8 mouse cellular contexts compared by ENCODE assay signal in the genomic region with DNA sequence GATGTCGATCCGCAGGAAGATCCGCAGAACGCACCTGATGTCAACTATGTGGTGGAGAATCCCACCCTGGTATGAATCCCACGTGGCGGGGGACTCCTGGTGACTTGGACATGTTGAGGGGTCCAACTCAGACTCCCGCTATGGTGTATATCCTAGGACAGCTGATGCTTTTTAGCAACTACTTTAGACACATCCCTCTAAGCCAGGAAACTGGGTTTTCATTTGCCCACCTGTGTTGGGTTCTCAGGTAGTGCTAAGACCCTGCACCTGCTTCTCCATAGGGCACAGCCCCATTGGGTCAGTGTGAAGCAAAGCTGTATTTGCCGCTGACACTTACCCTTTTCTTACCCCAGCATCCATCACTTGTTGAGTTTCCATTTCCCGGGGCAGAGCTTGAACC. TPM values are rescaled to one million over a fixed set of nuclear protein-coding genes. Genes with fewer than 3 reads are reported as not detected.
DNase-seq lines count a peak whose midpoint lies in the region; ATAC-seq and TF ChIP-seq lines count a peak whose summit lies in the region.

No protein-coding gene starts in this region.

- TF ChIP-seq POLR2A in CH12.LX (IDR thresholded peaks at IDR 0.05; ENCODE audit: low read depth, low read length): no peak

- peaks cover 59% of the 10 kb centered on the region for H3K36me3 ChIP-seq in heart, embryonic 10.5 days
- peaks cover 54 to 72% of the 10 kb centered on the region in 2 experiments for H3K36me3 ChIP-seq in CH12.LX (replicated peaks in 1 of 2; ENCODE audit: control insufficient read depth in 1 of 2, insufficient read depth in 1 of 2, low read length in 1 of 2)
- H3K36me3 ChIP-seq in forebrain, embryonic 14.5 days (ENCODE audit: control insufficient read depth, insufficient read depth, low read length): peaks cover 62% of the 10 kb centered on the region
- peaks cover 61% of the 10 kb centered on the region for H3K36me3 ChIP-seq in liver, embryonic 13.5 days

- intact Hi-C loops in heart, postnatal 25 days (cut with DNase I): no loop called here
- intact Hi-C loops in left cerebral cortex, postnatal 14 days (cut with DNase I): no loop called here

- no peaks in the 10 kb centered on the region for H3K9me3 ChIP-seq in heart, embryonic 10.5 days
- no peaks in the 10 kb centered on the region for H3K9me3 ChIP-seq in CH12.LX (replicated peaks; ENCODE audit: low read length)
- no peaks in the 10 kb centered on the region for H3K9me3 ChIP-seq in forebrain, embryonic 14.5 days (replicated peaks; ENCODE audit: control insufficient read depth, low read length)
- H3K9me3 ChIP-seq in liver, embryonic 13.5 days (replicated peaks): no peaks in the 10 kb centered on the region

- H3K4me1 ChIP-seq in heart, embryonic 10.5 days: peaks cover 25% of the 10 kb centered on the region
- peaks cover 10 to 30% of the 10 kb centered on the region in 2 experiments for H3K4me1 ChIP-seq in CH12.LX (ENCODE audit: control insufficient read depth in 1 of 2, insufficient read depth in 2 of 2)
- H3K4me1 ChIP-seq in forebrain, embryonic 14.5 days (ENCODE audit: control insufficient read depth, insufficient read depth, low read length): peaks cover 11% of the 10 kb centered on the region
- peaks cover 37% of the 10 kb centered on the region for H3K4me1 ChIP-seq in liver, embryonic 13.5 days (replicated peaks)

- peak overlapping the region; percentile 94 for H3K4me3 ChIP-seq in heart, embryonic 10.5 days
- peak overlapping the region; percentile 79 to 91 (median 84) for H3K4me3 ChIP-seq in CH12.LX (replicated peaks in 1 of 3; ENCODE audit: low read depth in 2 of 3, low read length in 2 of 3, poor library complexity in 1 of 3)
- peak overlapping the region; percentile 94 for H3K4me3 ChIP-seq in forebrain, embryonic 14.5 days (ENCODE audit: low read depth, low read length)
- peak overlapping the region; percentile 92 for H3K4me3 ChIP-seq in liver, embryonic 13.5 days (replicated peaks)

- no peak for DNase-seq in heart, embryonic 10.5 days (ENCODE audit: low spot score)
- DNase-seq in heart, postnatal 25 days (ENCODE audit: low spot score): no peak
- no peak for DNase-seq in CH12.LX (ENCODE audit: extremely low read depth)
- no peak for DNase-seq in forebrain, embryonic 14.5 days (ENCODE audit: low spot score)
- no peak for DNase-seq in liver, embryonic 13.5 days
- no peak for DNase-seq in layer of hippocampus, adult 9-11 months
- DNase-seq in left cerebral cortex, postnatal 14 days (ENCODE audit: low spot score in 2 of 2): no peak

- TF ChIP-seq RAD21 in CH12.LX (IDR thresholded peaks at IDR 0.05; ENCODE audit: low read depth, low read length): no peak

- no peak for TF ChIP-seq EP300 in CH12.LX (IDR thresholded peaks at IDR 0.05; ENCODE audit: low read length)

- in situ Hi-C loops in CH12.LX (cut with MboI; ENCODE audit: low pct_ligation_motif_present, low pct_unique_long_range_greater_than_20kb, low sequenced_read_pairs): no loop called here

- H3K79me2 ChIP-seq in CH12.LX (replicated peaks; ENCODE audit: control insufficient read depth, extremely low read depth, insufficient read depth, poor library complexity, severe bottlenecking): peaks cover 13% of the 10 kb centered on the region

- H3K27me3 ChIP-seq in heart, embryonic 10.5 days (ENCODE audit: insufficient read depth, poor library complexity, severe bottlenecking): peaks cover 17% of the 10 kb centered on the region
- H3K27me3 ChIP-seq in CH12.LX (replicated peaks): no peaks in the 10 kb centered on the region
- H3K27me3 ChIP-seq in forebrain, embryonic 14.5 days (replicated peaks; ENCODE audit: control insufficient read depth, insufficient read depth, low read length): no peaks in the 10 kb centered on the region
- no peaks in the 10 kb centered on the region; the same call in 1 of the 2 replicates for H3K27me3 ChIP-seq in liver, embryonic 13.5 days

- H3K9ac ChIP-seq in CH12.LX (ENCODE audit: insufficient read depth, low read depth): peak overlapping the region; percentile 77
- H3K9ac ChIP-seq in forebrain, embryonic 14.5 days (ENCODE audit: low read length): peak overlapping the region; percentile 91
- peak overlapping the region; percentile 96 for H3K9ac ChIP-seq in liver, embryonic 13.5 days

- H3K27ac ChIP-seq in heart, embryonic 10.5 days: peak overlapping the region; percentile 91
- peak overlapping the region; percentile 2; the same call in 1 of the 2 replicates for H3K27ac ChIP-seq in CH12.LX (ENCODE audit: insufficient read depth, low read depth)
- no peak overlapping the region; the same call in 1 of the 2 replicates for H3K27ac ChIP-seq in forebrain, embryonic 14.5 days (ENCODE audit: low read depth, low read length)
- peak overlapping the region; percentile 84 for H3K27ac ChIP-seq in liver, embryonic 13.5 days

- no peak for ATAC-seq in forebrain, embryonic 14.5 days
- ATAC-seq in liver, embryonic 13.5 days (ENCODE audit: low read depth): no peak
- ATAC-seq in megakaryocyte-erythroid progenitor cell, adult 5-6 weeks (replicated peaks; ENCODE audit: low FRiP score, low TSS enrichment, poor library complexity, severe bottlenecking): no peak

- dilution Hi-C loops in CH12.LX (cut with MboI; ENCODE audit: extremely low pct_ligation_motif_present, extremely low pct_unique_long_range_greater_than_20kb, low sequenced_read_pairs): no loop called here

- 35% methylated on average over 9 of the region's 9 CpGs for WGBS in heart, embryonic 10.5 days
- 39% methylated on average over 9 of the region's 9 CpGs for WGBS in forebrain, embryonic 14.5 days
- WGBS in liver, embryonic 13.5 days (ENCODE audit: insufficient replicate concordance): 33% methylated on average over 9 of the region's 9 CpGs

- H3K4me2 ChIP-seq in CH12.LX (ENCODE audit: insufficient read depth, low read depth, poor library complexity, severe bottlenecking): peak overlapping the region; percentile 52
- H3K4me2 ChIP-seq in forebrain, embryonic 14.5 days (ENCODE audit: low read length): peak overlapping the region; percentile 97
- H3K4me2 ChIP-seq in liver, embryonic 13.5 days: peak overlapping the region; percentile 99

- no peak for TF ChIP-seq CTCF in CH12.LX (conservative IDR thresholded peaks at IDR 0.05 in 1 of 2, IDR thresholded peaks at IDR 0.05 in 1 of 2; ENCODE audit: low read depth in 2 of 2, low read length in 2 of 2)

RNA-seq across cellular contexts. Expression of gene Gps1, which starts 1.1 kb away (rescaled TPM):
- polyA plus RNA-seq in heart, embryonic 10.5 days (2016; fragmentation: Nextera tagmentation; extraction: Ambion mirVana): 184 and 208 TPM in 2 replicates
- total RNA-seq in heart, postnatal 25 days (2021): 10 to 100 TPM; 52.2 to 57.0 TPM
- total RNA-seq in CH12.LX (2012; rRNA removed): 174 and 254 TPM in 2 replicates
- 184 and 188 TPM in 2 replicates for total RNA-seq in CH12.LX (2014; rRNA removed)
- polyA plus RNA-seq in CH12.LX (2012; ENCODE audit: insufficient read length, low read depth): 141 and 158 TPM in 2 replicates
- 348 and 350 TPM in 2 replicates for polyA plus RNA-seq in forebrain, embryonic 14.5 days (2014; fragmentation: Nextera tagmentation; extraction: Ambion mirVana)
- 102 and 104 TPM in 2 replicates for polyA plus RNA-seq in liver, embryonic 13.5 days (2015; fragmentation: Nextera tagmentation; extraction: Ambion mirVana)
- 107 TPM in 2 replicates for total RNA-seq in megakaryocyte-erythroid progenitor cell, adult 5-6 weeks (2014; fragmentation: Nextera tagmentation)
- total RNA-seq in megakaryocyte-erythroid progenitor cell, adult 5-6 weeks (2017): 103 and 119 TPM in 2 replicates
- 100 to 1,000 TPM; 141 to 144 TPM for total RNA-seq in left cerebral cortex, postnatal 14 days (2021)

RNA-seq across cellular contexts. Expression of gene Rfng, which starts 1.1 kb away (rescaled TPM):
- 28.4 and 30.4 TPM in 2 replicates for polyA plus RNA-seq in heart, embryonic 10.5 days (2016; fragmentation: Nextera tagmentation; extraction: Ambion mirVana)
- total RNA-seq in heart, postnatal 25 days (2021): 10 to 100 TPM; 12.3 to 13.9 TPM
- 10.0 and 10.4 TPM in 2 replicates for total RNA-seq in CH12.LX (2012; rRNA removed)
- total RNA-seq in CH12.LX (2014; rRNA removed): 3.8 and 4.3 TPM in 2 replicates
- polyA plus RNA-seq in CH12.LX (2012; ENCODE audit: insufficient read length, low read depth): 14.2 and 17.6 TPM in 2 replicates
- 39.4 and 64.8 TPM in 2 replicates for polyA plus RNA-seq in forebrain, embryonic 14.5 days (2014; fragmentation: Nextera tagmentation; extraction: Ambion mirVana)
- polyA plus RNA-seq in liver, embryonic 13.5 days (2015; fragmentation: Nextera tagmentation; extraction: Ambion mirVana): 11.2 and 15.4 TPM in 2 replicates
- 43.1 and 47.2 TPM in 2 replicates for total RNA-seq in megakaryocyte-erythroid progenitor cell, adult 5-6 weeks (2014; fragmentation: Nextera tagmentation)
- 4.8 and 9.5 TPM in 2 replicates for total RNA-seq in megakaryocyte-erythroid progenitor cell, adult 5-6 weeks (2017)
- 10 to 100 TPM; 75.3 to 79.6 TPM for total RNA-seq in left cerebral cortex, postnatal 14 days (2021)

RNA-seq across cellular contexts. Expression of gene Dus1l, which starts 11.1 kb away (rescaled TPM):
- 70.5 and 88.8 TPM in 2 replicates for polyA plus RNA-seq in heart, embryonic 10.5 days (2016; fragmentation: Nextera tagmentation; extraction: Ambion mirVana)
- total RNA-seq in heart, postnatal 25 days (2021): 10 to 100 TPM; 26.8 to 27.8 TPM
- total RNA-seq in CH12.LX (2012; rRNA removed): 120 and 164 TPM in 2 replicates
- total RNA-seq in CH12.LX (2014; rRNA removed): 98.7 and 105 TPM in 2 replicates
- polyA plus RNA-seq in CH12.LX (2012; ENCODE audit: insufficient read length, low read depth): 155 and 165 TPM in 2 replicates
- polyA plus RNA-seq in forebrain, embryonic 14.5 days (2014; fragmentation: Nextera tagmentation; extraction: Ambion mirVana): 53.5 and 58.6 TPM in 2 replicates
- polyA plus RNA-seq in liver, embryonic 13.5 days (2015; fragmentation: Nextera tagmentation; extraction: Ambion mirVana): 82.6 and 86.2 TPM in 2 replicates
- 150 TPM in 2 replicates for total RNA-seq in megakaryocyte-erythroid progenitor cell, adult 5-6 weeks (2014; fragmentation: Nextera tagmentation)
- total RNA-seq in megakaryocyte-erythroid progenitor cell, adult 5-6 weeks (2017): 68.4 and 87.6 TPM in 2 replicates
- 10 to 100 TPM; 44.2 to 49.0 TPM for total RNA-seq in left cerebral cortex, postnatal 14 days (2021)

RNA-seq across cellular contexts. Expression of gene Hmga1b, which starts 22.6 kb away (rescaled TPM):
- 6.4 and 7.7 TPM in 2 replicates for polyA plus RNA-seq in heart, embryonic 10.5 days (2016; fragmentation: Nextera tagmentation; extraction: Ambion mirVana)
- total RNA-seq in heart, postnatal 25 days (2021): 10 to 100 TPM; 21.2 to 40.2 TPM
- 167 and 203 TPM in 2 replicates for total RNA-seq in CH12.LX (2012; rRNA removed)
- 105 and 126 TPM in 2 replicates for total RNA-seq in CH12.LX (2014; rRNA removed)
- 368 and 414 TPM in 2 replicates for polyA plus RNA-seq in CH12.LX (2012; ENCODE audit: insufficient read length, low read depth)
- polyA plus RNA-seq in forebrain, embryonic 14.5 days (2014; fragmentation: Nextera tagmentation; extraction: Ambion mirVana): 3.8 and 3.9 TPM in 2 replicates
- polyA plus RNA-seq in liver, embryonic 13.5 days (2015; fragmentation: Nextera tagmentation; extraction: Ambion mirVana): 4.9 and 6.5 TPM in 2 replicates
- total RNA-seq in megakaryocyte-erythroid progenitor cell, adult 5-6 weeks (2014; fragmentation: Nextera tagmentation): 2.5 and 12.0 TPM in 2 replicates
- total RNA-seq in megakaryocyte-erythroid progenitor cell, adult 5-6 weeks (2017): 8.7 and 10.9 TPM in 2 replicates
- total RNA-seq in left cerebral cortex, postnatal 14 days (2021): 10 to 100 TPM; 25.9 to 30.1 TPM

RNA-seq across cellular contexts. Expression of gene Fasn, which starts 39.2 kb away (rescaled TPM):
- polyA plus RNA-seq in heart, embryonic 10.5 days (2016; fragmentation: Nextera tagmentation; extraction: Ambion mirVana): 55.2 and 74.9 TPM in 2 replicates
- total RNA-seq in heart, postnatal 25 days (2021): 10 to 100 TPM; 29.8 to 52.8 TPM
- total RNA-seq in CH12.LX (2012; rRNA removed) (186 and 279 TPM in 2 replicates), CH12.LX (2014; rRNA removed) (109 and 116 TPM in 2 replicates)
- 241 and 300 TPM in 2 replicates for polyA plus RNA-seq in CH12.LX (2012; ENCODE audit: insufficient read length, low read depth)
- polyA plus RNA-seq in forebrain, embryonic 14.5 days (2014; fragmentation: Nextera tagmentation; extraction: Ambion mirVana): 84.2 and 102 TPM in 2 replicates
- polyA plus RNA-seq in liver, embryonic 13.5 days (2015; fragmentation: Nextera tagmentation; extraction: Ambion mirVana): 15.3 and 17.9 TPM in 2 replicates
- total RNA-seq in megakaryocyte-erythroid progenitor cell, adult 5-6 weeks (2014; fragmentation: Nextera tagmentation): 92.0 and 92.3 TPM in 2 replicates
- total RNA-seq in megakaryocyte-erythroid progenitor cell, adult 5-6 weeks (2017): 27.2 and 34.0 TPM in 2 replicates
- total RNA-seq in left cerebral cortex, postnatal 14 days (2021): 100 to 1,000 TPM; 207 to 211 TPM
